Mouse (Mus musculus) liver, embryonic 13.5 days (tissue): ENCODE data around the gene Pcbp4. TPM values are rescaled to one million over a fixed set of nuclear protein-coding genes. Genes with fewer than 3 reads are reported as not detected.

Source experiments
- ATAC-seq: fragments of 200-750 bp; cut with Nextera tagmentation; 2 replicates; pipeline ENCODE4 v1.8.0; 2017; ENCODE audit warnings: low read depth, mild to moderate bottlenecking, moderate number of reproducible peaks, moderate library complexity
- DNase-seq: peaks from one replicate; pipeline ENCODE4 v3.0.0; 2022
- H3K27ac ChIP-seq: fragments of 300-500 bp; sonication (generic); 2 replicates; pipeline ENCODE4 v1.5.1; 2015; ENCODE audit warnings: moderate library complexity, mild to moderate bottlenecking, inconsistent platforms
- H3K27me3 ChIP-seq: fragments of 300-500 bp; sonication (generic); 2 replicates; pipeline ENCODE4 v1.6.1; 2015; ENCODE audit warnings: mild to moderate bottlenecking, inconsistent platforms
- H3K36me3 ChIP-seq: fragments of 300-500 bp; sonication (generic); 2 replicates; pipeline ENCODE4 v1.6.1; 2015; ENCODE audit warnings: mild to moderate bottlenecking, inconsistent platforms
- H3K4me1 ChIP-seq: fragments of 300-500 bp; sonication (generic); replicated peaks from 2 replicates; pipeline ENCODE4 v1.6.1; 2015; ENCODE audit warnings: inconsistent platforms
- H3K4me2 ChIP-seq: fragments of 300-500 bp; sonication (generic); 2 replicates; pipeline ENCODE4 v1.6.1; 2015; ENCODE audit warnings: inconsistent platforms, mild to moderate bottlenecking, moderate library complexity
- H3K4me3 ChIP-seq: fragments of 300-500 bp; sonication (generic); replicated peaks from 2 replicates; pipeline ENCODE4 v1.5.1; 2015; ENCODE audit warnings: mild to moderate bottlenecking, inconsistent platforms
- H3K9ac ChIP-seq: fragments of 300-500 bp; sonication (generic); 2 replicates; pipeline ENCODE4 v1.6.1; 2015; ENCODE audit warnings: mild to moderate bottlenecking, inconsistent platforms
- H3K9me3 ChIP-seq: fragments of 300-500 bp; sonication (generic); replicated peaks from 2 replicates; pipeline ENCODE4 v1.6.1; 2016; ENCODE audit warnings: inconsistent platforms
- WGBS: fragments of 180-500 bp; shearing (Covaris S2); methylation state at CpG from one replicate; pipeline ENCODE4 v1.1.7; 2015; ENCODE audit not compliant: insufficient replicate concordance; 5-methylcytosine and 5-hydroxymethylcytosine counted together
- polyA plus RNA-seq: library from polyadenylated mRNA; unstranded; fragments of >200 nt; fragmentation: Nextera tagmentation; extraction: Ambion mirVana; gene quantifications from 2 replicates; pipeline ENCODE4 v1.2.1, GENCODE M21; 2015

Gene Pcbp4
- polyA plus RNA-seq, 1 experiment from 2014 or later: 12.7 TPM

DNA sequence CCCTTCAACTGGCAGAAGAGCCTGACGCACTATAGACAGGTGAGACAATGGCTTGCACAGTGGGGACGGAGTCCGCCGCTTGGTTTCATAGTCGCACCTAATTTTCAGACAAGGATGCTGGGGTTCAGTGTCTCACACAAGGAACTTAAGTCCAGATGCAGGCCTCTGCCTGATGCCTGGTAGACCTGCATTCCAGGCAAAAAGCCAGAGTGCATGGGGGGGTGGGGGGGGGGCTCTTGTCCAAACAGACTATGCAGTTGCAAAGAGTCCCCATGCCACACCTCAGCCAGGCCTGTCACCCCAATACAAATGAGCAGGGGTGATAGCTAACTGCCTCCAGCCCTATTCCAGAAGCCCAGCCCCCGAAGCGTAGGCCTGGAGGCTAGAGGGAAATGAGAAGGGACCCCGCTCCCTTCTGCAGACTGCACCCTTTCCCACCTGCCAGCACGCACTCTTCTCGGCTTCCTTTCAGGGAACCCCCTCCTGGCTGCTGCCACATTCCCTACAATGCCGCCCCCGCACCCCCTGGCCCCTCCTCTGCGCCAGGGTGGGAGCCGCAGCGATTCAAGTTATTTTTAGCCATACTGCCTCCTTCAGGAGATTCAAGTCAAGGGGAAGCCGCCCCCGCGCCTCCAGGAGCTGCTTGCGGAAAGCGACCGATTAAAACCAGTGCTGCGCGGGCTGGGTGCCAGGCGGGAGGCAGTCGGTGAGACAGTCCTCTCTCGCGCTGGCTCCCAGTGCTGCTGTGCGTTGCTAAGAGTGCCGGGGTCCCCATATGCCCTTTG, 35.1 kb upstream of the Pcbp4 start:
- H3K4me1 ChIP-seq: peaks cover 23% of the 10 kb centered on the region
- peaks cover 50% of the 10 kb centered on the region for H3K27me3 ChIP-seq
- ATAC-seq: 0 out of 2 replicates have a peak, but pooled peaks have one; percentile 13
- H3K36me3 ChIP-seq: no peaks in the 10 kb centered on the region
- 18% methylated on average over 29 of the region's 29 CpGs for WGBS
- DNase-seq: no peak
- peak overlapping the region; percentile 45 for H3K4me2 ChIP-seq
- H3K9ac ChIP-seq: peak overlapping the region; percentile 31; the same call in 1 of the 2 replicates
- H3K27ac ChIP-seq: no peak overlapping the region
- peak overlapping the region; percentile 30; the same call in 1 of the 2 replicates for H3K4me3 ChIP-seq
- no peaks in the 10 kb centered on the region for H3K9me3 ChIP-seq

DNA sequence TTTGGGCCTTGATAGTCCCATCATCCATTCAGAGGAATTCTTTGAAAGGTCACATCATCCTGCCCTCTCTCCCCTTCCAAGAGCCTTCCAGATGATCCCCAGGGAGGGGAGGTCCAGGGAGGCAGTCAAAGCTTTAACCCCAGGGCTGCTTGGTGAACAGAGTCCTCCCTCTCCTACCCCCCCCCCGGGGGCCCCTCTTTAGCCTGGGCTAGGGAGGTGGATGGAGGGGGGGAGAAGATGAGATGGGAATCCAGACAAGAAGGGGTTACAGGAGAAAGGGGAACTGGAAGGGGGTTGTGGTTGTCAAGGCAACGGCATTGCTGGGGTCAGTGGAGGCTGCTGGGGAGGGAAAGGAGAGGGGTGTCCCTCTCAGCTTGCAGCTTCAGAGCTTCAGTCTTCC, 32.5 kb upstream of the Pcbp4 start:
- no peak overlapping the region for H3K27ac ChIP-seq
- H3K9ac ChIP-seq: no peak overlapping the region
- H3K27me3 ChIP-seq: peaks cover 56% of the 10 kb centered on the region
- no peak overlapping the region for H3K4me2 ChIP-seq
- no peak overlapping the region for H3K4me3 ChIP-seq
- DNase-seq (no peak), ATAC-seq (no peak)
- 4% methylated on average over 2 of the region's 2 CpGs for WGBS
- H3K36me3 ChIP-seq: no peaks in the 10 kb centered on the region
- H3K9me3 ChIP-seq: no peaks in the 10 kb centered on the region
- H3K4me1 ChIP-seq: peaks cover 20% of the 10 kb centered on the region

DNA sequence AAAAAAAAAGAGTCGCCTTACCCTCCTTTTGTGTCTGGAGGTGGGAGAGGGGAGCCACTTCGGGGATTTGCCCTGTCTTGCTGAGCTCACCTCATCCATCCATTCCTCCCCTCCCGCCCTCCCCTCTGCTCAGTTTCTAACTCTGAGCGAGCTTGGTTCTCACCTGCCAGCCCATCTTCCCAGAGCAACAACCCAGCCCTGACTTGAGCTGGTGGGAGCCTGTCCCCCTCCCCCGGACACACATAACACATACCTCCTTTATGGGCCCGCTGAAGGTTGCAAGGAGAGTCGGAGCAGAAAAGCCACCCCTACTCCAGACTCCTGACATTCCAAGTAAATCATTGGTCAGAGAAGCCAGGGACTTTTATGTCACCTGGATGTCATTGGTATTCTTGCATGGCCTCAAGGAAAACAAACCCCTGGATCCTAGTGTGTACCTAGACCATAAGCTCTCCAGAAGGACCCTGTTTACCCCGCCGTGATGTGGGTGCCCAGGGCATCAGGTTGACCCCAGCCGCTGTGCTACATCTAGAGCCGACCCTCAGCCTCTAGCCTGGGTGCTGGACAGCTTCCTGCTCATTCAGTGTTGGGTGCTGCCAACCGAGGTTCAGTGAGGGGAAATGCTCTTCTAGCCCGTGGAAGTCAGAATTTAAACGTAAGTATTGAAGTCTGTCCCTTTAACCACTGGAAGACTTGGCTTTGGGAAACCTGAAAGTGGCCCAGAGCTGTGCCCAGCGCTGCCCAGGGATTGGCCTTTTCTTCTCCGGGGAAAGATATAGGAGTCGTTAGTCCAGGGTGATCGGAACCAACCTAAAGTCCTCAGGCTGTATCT, 31.8 kb upstream of the Pcbp4 start:
- 0 out of 2 replicates have a peak, but pooled peaks have one; percentile 10 for ATAC-seq
- WGBS: 13% methylated on average over 18 of the region's 18 CpGs
- Histone ChIP-seq H3K27ac (no peak overlapping the region), H3K9ac (no peak overlapping the region), H3K4me3 (no peak overlapping the region), H3K4me2 (peak overlapping the region; percentile 24; the same call in 1 of the 2 replicates), H3K9me3 (no peaks in the 10 kb centered on the region), H3K27me3 (peaks cover 54% of the 10 kb centered on the region), H3K4me1 (peaks cover 20% of the 10 kb centered on the region), H3K36me3 (no peaks in the 10 kb centered on the region)
- DNase-seq: no peak

DNA sequence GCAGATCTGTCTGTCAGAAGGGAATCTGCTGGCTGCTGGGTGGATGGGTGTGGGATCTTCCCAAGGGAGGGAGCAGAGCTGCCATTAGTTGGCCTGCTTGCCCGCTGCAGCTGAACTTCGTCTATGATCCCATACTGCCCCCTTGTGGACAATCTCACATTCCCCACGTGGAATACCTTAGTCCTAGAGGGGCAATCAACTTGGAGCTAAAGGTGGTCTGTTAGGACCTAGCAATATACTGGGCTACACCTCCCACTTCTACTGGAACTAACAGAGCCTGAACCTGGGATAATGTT, 31.3 kb upstream of the Pcbp4 start:
- Histone ChIP-seq H3K4me1 (peaks cover 20% of the 10 kb centered on the region), H3K27ac (no peak overlapping the region), H3K4me2 (peak overlapping the region; percentile 24; the same call in 1 of the 2 replicates), H3K4me3 (no peak overlapping the region), H3K36me3 (no peaks in the 10 kb centered on the region), H3K9ac (no peak overlapping the region), H3K27me3 (peaks cover 54% of the 10 kb centered on the region), H3K9me3 (no peaks in the 10 kb centered on the region)
- WGBS: 1% methylated on average over 3 of the region's 3 CpGs
- DNase-seq: peak; percentile 68
- peak; percentile 76 for ATAC-seq

DNA sequence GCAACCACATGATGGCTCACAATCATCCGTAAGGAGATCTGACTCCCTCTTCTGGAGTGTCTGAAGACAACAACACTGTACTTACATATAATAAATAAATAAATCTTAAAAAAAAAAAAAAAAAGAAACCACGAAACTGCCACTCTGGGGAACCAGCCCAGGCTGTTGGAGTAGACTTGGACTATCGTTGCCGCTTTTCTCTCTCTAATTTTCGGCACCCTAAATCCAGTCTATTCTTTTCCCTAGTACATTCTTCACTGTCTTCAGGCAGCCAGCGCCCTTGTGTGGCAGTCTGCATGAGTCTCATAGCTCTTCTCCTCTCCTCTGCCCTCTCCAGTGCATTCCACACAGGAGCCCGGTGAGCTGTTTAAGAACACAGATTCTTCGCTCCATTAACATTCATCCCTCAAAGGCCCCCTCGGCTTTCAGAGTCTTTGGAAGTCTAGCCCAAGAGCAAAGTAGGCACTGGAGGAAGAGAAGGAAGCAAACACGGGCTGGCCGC, 24.3 kb upstream of the Pcbp4 start:
- peaks cover 44% of the 10 kb centered on the region for H3K4me1 ChIP-seq
- no peak for DNase-seq
- H3K4me2 ChIP-seq: peak overlapping the region; percentile 74
- no peaks in the 10 kb centered on the region for H3K9me3 ChIP-seq
- ATAC-seq: peak; percentile 27
- H3K9ac ChIP-seq: peak overlapping the region; percentile 58
- peak overlapping the region; percentile 77 for H3K27ac ChIP-seq
- H3K36me3 ChIP-seq: peaks cover 35% of the 10 kb centered on the region
- WGBS: 21% methylated on average over 11 of the region's 11 CpGs
- peak overlapping the region; percentile 91 for H3K4me3 ChIP-seq
- 0 out of 2 replicates have a peak, but pooled peaks cover 3% of the 10 kb centered on the region for H3K27me3 ChIP-seq

DNA sequence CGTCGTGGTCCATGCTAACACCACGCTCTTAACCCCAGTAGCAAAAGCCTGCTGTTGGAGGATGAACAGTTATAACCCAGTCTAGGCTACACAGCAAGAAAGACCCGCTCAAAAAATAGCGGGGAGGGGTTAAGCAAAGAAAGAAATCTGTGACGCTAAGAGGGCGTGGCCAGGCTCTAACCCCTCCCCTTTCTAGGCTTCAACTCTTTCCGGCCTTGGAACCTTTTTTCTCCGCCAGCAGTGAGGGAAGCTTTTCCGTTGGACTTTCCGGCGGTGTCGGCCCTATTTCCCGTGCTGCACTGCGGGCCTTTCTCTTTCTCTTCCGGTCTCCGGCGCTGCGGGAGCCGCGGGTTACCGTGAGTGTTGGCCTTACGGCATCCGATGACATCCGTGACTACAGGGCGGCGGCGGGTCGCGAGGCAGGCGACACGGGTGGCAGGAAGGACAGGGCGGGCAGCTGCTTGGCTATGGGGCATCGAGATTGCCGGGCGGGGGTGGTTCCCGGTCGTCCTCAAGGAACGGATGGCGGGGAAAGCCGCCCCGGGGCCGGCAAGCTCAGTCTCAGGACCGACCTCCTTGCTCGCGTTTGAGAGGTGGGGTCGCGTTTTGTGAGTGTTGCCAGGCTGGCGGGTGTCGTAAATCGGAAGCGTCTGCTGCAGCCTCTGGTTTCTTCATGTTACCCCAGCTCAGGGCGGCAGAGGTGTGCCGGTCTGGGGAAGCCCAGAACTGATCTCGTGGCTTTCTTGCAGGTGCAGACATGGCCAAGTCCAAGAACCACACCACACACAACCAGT, 23.7 kb upstream of the Pcbp4 start, which contains the start of gene Rpl29:
Gene Rpl29, plus strand, starts transcription at position 234 of the 794 bp plus-strand sequence.
- DNase-seq (peak; percentile 86), ATAC-seq (peak; percentile 79)
- Histone ChIP-seq H3K36me3 (peaks cover 42% of the 10 kb centered on the region), H3K4me2 (peak within 1 kb of the TSS; percentile 74), H3K4me3 (peak within 1 kb of the TSS; percentile 91), H3K4me1 (peaks cover 51% of the 10 kb centered on the region), H3K9me3 (no peaks in the 10 kb centered on the region), H3K9ac (peak within 1 kb of the TSS; percentile 97), H3K27me3 (0 out of 2 replicates have a peak, but pooled peaks cover 3% of the 10 kb centered on the region), H3K27ac (peak within 1 kb of the TSS; percentile 89)
- WGBS: under 1% methylated on average over 55 of the region's 55 CpGs

DNA sequence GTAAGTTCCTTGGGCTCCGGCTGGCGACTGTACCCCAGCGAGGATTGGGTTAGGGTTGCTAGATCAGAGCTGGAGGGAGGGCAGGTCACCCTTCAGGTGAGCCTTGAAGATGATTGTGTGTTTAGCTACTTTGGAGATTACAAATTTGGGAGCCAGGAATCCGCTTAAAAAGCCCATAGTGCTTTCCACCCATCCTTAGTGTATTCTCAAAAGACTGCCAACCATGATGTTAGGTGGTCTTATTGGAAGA, 23.2 kb upstream of the Pcbp4 start:
- Histone ChIP-seq H3K27ac (peak overlapping the region; percentile 89), H3K36me3 (peaks cover 43% of the 10 kb centered on the region), H3K4me1 (peaks cover 56% of the 10 kb centered on the region), H3K4me2 (peak overlapping the region; percentile 74), H3K4me3 (peak overlapping the region; percentile 91), H3K9me3 (no peaks in the 10 kb centered on the region), H3K9ac (peak overlapping the region; percentile 97), H3K27me3 (0 out of 2 replicates have a peak, but pooled peaks cover 3% of the 10 kb centered on the region)
- ATAC-seq (no peak), DNase-seq (no peak)
- WGBS: 0% methylated on average over 4 of the region's 4 CpGs

DNA sequence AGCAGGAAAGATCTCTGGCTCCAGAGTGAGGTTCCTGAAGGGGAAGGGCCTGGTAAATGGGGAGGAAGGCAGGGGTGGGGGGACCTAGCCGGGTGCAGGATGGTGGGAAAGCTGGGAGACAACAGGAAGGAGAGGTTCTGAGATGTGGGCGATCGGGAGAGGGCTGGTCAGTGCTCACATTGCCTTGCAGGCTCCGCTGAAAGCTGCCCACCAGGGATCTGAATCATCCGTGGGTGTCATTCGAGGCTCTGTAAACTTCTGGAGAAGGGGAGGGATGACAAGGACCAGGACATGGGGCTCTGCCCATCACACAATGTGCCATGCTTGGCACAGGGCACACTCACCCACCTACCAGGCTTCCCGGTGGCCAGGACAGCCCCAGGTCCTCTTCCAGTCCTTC, 19.7 kb upstream of the Pcbp4 start:
- H3K9ac ChIP-seq: peak overlapping the region; percentile 61; the same call in 1 of the 2 replicates
- H3K4me1 ChIP-seq: peaks cover 90% of the 10 kb centered on the region
- ATAC-seq (no peak), DNase-seq (no peak)
- H3K27me3 ChIP-seq: no peaks in the 10 kb centered on the region
- 74% methylated on average over 7 of the region's 7 CpGs for WGBS
- H3K9me3 ChIP-seq: no peaks in the 10 kb centered on the region
- peaks cover 43% of the 10 kb centered on the region for H3K36me3 ChIP-seq
- H3K27ac ChIP-seq: peak overlapping the region; percentile 65
- H3K4me2 ChIP-seq: peak overlapping the region; percentile 12
- H3K4me3 ChIP-seq: no peak overlapping the region

DNA sequence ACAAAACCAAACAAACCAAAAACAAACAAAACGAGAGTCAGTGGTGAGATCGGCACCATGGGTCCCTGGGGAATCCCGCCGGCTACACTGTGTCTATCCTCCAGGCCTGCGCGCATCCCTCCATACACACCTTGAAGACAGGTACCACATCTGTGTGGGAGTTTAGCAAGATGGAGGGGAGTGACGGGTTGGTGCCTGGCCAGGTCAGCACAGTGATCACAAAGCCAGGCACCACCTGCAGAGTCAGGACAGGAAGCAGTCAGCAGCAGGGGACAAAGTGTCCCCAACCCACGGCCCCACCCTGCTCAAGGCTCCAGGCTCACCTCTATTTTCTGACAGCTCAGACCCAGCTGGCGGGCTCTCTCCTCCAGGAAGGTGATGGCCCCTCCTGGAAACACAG, 16.5 kb upstream of the Pcbp4 start:
- Histone ChIP-seq H3K4me2 (peak overlapping the region; percentile 89), H3K9ac (no peak overlapping the region), H3K9me3 (no peaks in the 10 kb centered on the region), H3K4me3 (no peak overlapping the region), H3K27ac (no peak overlapping the region), H3K36me3 (peaks cover 33% of the 10 kb centered on the region), H3K27me3 (no peaks in the 10 kb centered on the region), H3K4me1 (peaks cover 76% of the 10 kb centered on the region)
- 68% methylated on average over 9 of the region's 9 CpGs for WGBS
- no peak for ATAC-seq
- DNase-seq: no peak

DNA sequence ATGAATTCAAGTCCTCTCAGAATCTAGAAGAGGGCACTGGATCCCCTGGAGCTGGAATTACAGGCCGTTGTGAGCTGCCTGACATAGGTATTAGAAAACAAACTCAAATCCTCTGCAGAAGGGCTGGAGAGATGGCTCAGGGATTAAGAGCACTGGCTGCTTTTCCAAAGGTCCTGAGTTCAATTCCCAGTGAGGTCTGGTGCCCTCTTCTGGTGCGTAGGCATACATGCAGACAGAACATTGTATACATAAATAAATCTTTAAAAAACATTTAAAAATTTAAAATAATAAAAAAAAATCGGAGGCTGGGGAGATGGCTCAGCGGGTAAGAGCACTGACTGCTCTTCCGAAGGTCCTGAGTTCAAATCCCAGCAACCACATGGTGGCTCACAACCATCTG, 10.4 kb upstream of the Pcbp4 start:
- DNase-seq (no peak), ATAC-seq (no peak)
- Histone ChIP-seq H3K27me3 (no peaks in the 10 kb centered on the region), H3K9ac (no peak overlapping the region), H3K4me2 (no peak overlapping the region), H3K36me3 (0 out of 2 replicates have a peak, but pooled peaks cover 3% of the 10 kb centered on the region), H3K27ac (no peak overlapping the region), H3K4me1 (peaks cover 44% of the 10 kb centered on the region), H3K4me3 (no peak overlapping the region), H3K9me3 (no peaks in the 10 kb centered on the region)
- WGBS: 64% methylated on average over 5 of the region's 5 CpGs

DNA sequence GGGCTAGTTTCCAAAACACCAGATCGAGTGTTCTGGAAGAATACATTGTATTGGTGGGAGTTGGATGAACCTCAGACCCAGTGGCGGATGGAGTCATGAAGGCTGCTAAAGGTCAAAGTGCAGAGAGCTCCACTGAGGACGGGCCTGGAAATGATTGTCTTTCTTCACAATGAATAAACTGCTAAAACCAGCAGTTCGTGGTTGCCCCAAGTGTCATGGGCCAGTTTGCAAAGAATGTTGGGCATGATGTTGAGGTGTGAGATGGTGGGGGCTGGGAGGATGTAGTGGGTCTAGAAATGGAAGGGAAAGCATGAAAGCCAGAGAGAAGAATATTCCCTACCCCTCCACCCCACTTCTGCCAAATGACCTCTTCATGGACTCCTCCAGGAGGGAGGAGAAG, 8.3 kb upstream of the Pcbp4 start:
- ATAC-seq (no peak), DNase-seq (no peak)
- no peak overlapping the region for H3K9ac ChIP-seq
- H3K4me3 ChIP-seq: no peak overlapping the region
- H3K9me3 ChIP-seq: no peaks in the 10 kb centered on the region
- no peaks in the 10 kb centered on the region for H3K27me3 ChIP-seq
- H3K4me2 ChIP-seq: no peak overlapping the region
- 69% methylated on average over 4 of the region's 4 CpGs for WGBS
- 0 out of 2 replicates have a peak, but pooled peaks cover 3% of the 10 kb centered on the region for H3K36me3 ChIP-seq
- H3K4me1 ChIP-seq: peaks cover 46% of the 10 kb centered on the region
- no peak overlapping the region for H3K27ac ChIP-seq
